Mouse (Mus musculus) stomach, embryonic 14.5 days (tissue): ENCODE measurements around the gene Ccdc96. TPM values are rescaled to one million over a fixed set of nuclear protein-coding genes. Genes with fewer than 3 reads are reported as not detected.

ENCODE experiments used
- ATAC-seq: fragments of 200-750 bp; cut with Nextera tagmentation; 2 replicates; pipeline ENCODE4 v1.8.0; 2017; ENCODE audit warnings: low read depth, moderate TSS enrichment; ENCODE audit not compliant: insufficient number of reproducible peaks, insufficient read depth, low FRiP score
- H3K27ac ChIP-seq: fragments of 300-500 bp; sonication (generic); 2 replicates; pipeline ENCODE4 v1.5.1; 2014; ENCODE audit warnings: mild to moderate bottlenecking, low read length, moderate library complexity, mixed read lengths
- H3K27me3 ChIP-seq: fragments of 300-500 bp; sonication (generic); 2 replicates; pipeline ENCODE4 v1.6.1; 2014; ENCODE audit warnings: low read length, control low read depth, mixed read lengths; ENCODE audit not compliant: control insufficient read depth, insufficient read depth
- H3K36me3 ChIP-seq: fragments of 300-500 bp; sonication (generic); 2 replicates; pipeline ENCODE4 v1.6.1; 2014; ENCODE audit warnings: mild to moderate bottlenecking, control low read depth, low read length, moderate library complexity, mixed read lengths; ENCODE audit not compliant: control insufficient read depth, insufficient read depth
- H3K4me1 ChIP-seq: fragments of 300-500 bp; sonication (generic); 2 replicates; pipeline ENCODE4 v1.6.1; 2014; ENCODE audit warnings: low read length, control low read depth, mixed read lengths; ENCODE audit not compliant: control insufficient read depth, insufficient read depth
- H3K4me2 ChIP-seq: fragments of 300-500 bp; sonication (generic); replicated peaks from 2 replicates; pipeline ENCODE4 v1.6.1; 2014; ENCODE audit warnings: low read depth, low read length, control low read depth
- H3K4me3 ChIP-seq: fragments of 300-500 bp; sonication (generic); 2 replicates; pipeline ENCODE4 v1.5.1; 2014; ENCODE audit warnings: low read depth, low read length, control low read depth
- H3K9ac ChIP-seq: fragments of 300-500 bp; sonication (generic); replicated peaks from 2 replicates; pipeline ENCODE4 v1.6.1; 2014; ENCODE audit warnings: low read depth, mild to moderate bottlenecking, control low read depth, low read length, moderate library complexity, mixed read lengths
- H3K9me3 ChIP-seq: fragments of 300-500 bp; sonication (generic); 2 replicates; pipeline ENCODE4 v1.6.1; 2016; ENCODE audit warnings: low read depth, low read length, control low read depth; ENCODE audit not compliant: control insufficient read depth
- WGBS: fragments of 180-500 bp; shearing (Covaris S2); extraction: QIAGEN DNeasy Blood & Tissue Kit; methylation state at CpG from one replicate; pipeline ENCODE4 v1.1.7; 2014; 5-methylcytosine and 5-hydroxymethylcytosine counted together
- polyA plus RNA-seq: library from polyadenylated mRNA; unstranded; fragments of >200 nt; fragmentation: Nextera tagmentation; extraction: Ambion mirVana; gene quantifications from 2 replicates; pipeline ENCODE4 v1.2.1, GENCODE M21; 2014

Gene Ccdc96
- polyA plus RNA-seq: 0.29 and 0.38 TPM in 2 replicates

DNA sequence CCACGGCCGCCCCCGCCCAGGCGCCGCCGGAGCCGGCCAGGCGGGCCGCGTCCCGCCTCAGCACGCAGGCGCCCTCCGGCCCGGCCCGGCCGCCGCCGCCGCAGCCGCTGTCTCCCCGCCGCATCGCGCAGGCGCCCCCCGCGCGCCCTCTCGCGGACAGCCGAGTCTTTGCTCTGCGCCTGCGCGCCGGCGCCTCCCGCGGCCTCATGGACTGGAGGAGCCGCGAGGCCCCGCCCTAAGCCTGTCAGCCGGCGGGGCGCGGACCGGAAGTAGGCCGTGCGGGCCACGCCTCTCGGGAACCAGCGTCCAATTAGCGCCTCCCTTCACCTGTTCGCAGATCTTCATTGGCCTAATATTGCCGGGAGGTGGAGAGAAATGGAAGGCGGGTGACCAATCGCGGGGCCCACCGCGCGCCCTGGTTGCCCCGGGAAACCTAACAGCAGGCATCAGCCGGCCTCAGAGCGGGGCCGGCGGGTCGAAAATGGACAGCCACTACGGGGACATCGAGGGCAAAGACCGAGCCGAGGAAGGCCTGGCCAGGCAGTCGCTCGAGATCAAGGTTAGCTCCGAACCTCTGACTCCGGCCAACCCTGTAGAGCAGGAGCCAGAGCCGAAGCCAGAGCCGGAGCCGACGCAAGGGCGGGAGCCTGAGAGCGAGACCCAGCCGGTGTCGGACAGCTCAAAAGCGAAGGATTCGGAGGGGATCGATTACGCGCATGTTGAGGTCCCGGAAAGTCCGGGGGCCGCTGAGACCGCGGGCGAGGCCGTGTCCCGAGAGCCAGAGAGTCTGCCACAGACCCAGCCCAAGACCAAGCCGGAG, at the start of gene Ccdc96, which contains the start of gene Tada2b:
Gene Ccdc96 (plus strand): TSS at position 418 of the 820 bp plus-strand sequence.
Gene Tada2b (minus strand): TSS at position 115 of the 820 bp plus-strand sequence.
- 0 out of 2 replicates have a peak, but pooled peaks cover 2% of the 10 kb centered on the region for H3K27me3 ChIP-seq
- no peaks in the 10 kb centered on the region for H3K9me3 ChIP-seq
- H3K36me3 ChIP-seq: no peaks in the 10 kb centered on the region
- 0 out of 2 replicates have a peak within 1 kb of the TSS, but pooled peaks have one; percentile 44 for H3K27ac ChIP-seq
- peak within 1 kb of the TSS; percentile 94 for H3K4me3 ChIP-seq
- WGBS: under 1% methylated on average over 94 of the region's 97 CpGs
- H3K4me2 ChIP-seq: peak within 1 kb of the TSS; percentile 95
- peak; percentile 97 for ATAC-seq
- peak within 1 kb of the TSS; percentile 87 for H3K9ac ChIP-seq
- peaks cover 10% of the 10 kb centered on the region; the same call in 1 of the 2 replicates for H3K4me1 ChIP-seq

DNA sequence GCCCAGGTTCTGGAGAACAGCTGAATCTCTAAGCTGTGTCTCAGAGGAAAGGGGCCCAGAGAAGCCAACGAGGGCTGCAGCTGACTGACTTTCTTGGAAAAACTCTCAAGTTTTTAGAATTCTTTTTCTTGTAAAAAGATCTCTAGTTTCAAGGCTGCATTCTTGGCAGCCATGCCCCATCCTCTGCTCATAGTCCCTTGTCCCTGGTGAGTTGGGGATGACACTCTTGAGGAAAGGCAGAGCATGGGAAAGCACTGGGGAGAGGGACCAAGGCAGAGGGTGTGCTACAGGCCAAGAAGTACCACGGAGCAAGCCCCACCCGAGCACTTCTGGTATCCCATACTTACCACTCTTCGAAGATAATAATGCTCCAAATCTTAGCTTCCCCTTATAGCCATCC, 47.5 kb upstream of the Ccdc96 start:
- H3K27me3 ChIP-seq: no peaks in the 10 kb centered on the region
- no peak for ATAC-seq
- H3K4me2 ChIP-seq: no peak overlapping the region
- no peak overlapping the region for H3K9ac ChIP-seq
- no peak overlapping the region for H3K4me3 ChIP-seq
- WGBS: 75% methylated on average over 4 of the region's 4 CpGs
- no peaks in the 10 kb centered on the region for H3K9me3 ChIP-seq
- no peaks in the 10 kb centered on the region for H3K4me1 ChIP-seq
- no peak overlapping the region for H3K27ac ChIP-seq
- no peaks in the 10 kb centered on the region for H3K36me3 ChIP-seq

DNA sequence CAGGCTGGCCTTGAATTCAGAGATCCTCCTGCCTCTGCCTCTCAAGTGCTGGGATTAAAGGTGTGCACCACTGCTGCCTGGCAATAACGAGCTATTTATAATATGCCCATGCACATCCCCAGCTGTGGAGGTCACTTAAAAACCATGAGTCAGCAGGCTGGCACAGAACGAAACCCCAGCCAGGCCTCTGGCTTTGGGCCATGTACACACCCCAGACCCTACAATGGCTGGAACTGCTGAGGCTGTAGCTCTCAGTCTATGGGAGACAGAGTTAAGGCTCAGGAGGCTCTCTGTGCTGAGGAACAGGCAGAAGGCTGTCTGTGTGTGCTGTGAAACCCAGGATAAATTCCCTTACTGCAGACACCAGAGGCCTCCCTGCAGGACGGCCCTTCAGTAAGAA, 43.6 kb upstream of the Ccdc96 start:
- H3K27me3 ChIP-seq: no peaks in the 10 kb centered on the region
- H3K9me3 ChIP-seq: no peaks in the 10 kb centered on the region
- no peaks in the 10 kb centered on the region for H3K4me1 ChIP-seq
- H3K4me3 ChIP-seq: no peak overlapping the region
- no peak overlapping the region for H3K27ac ChIP-seq
- ATAC-seq: no peak
- no peaks in the 10 kb centered on the region for H3K36me3 ChIP-seq
- no peak overlapping the region for H3K9ac ChIP-seq
- no peak overlapping the region for H3K4me2 ChIP-seq
- WGBS: 60% methylated on average over 3 of the region's 3 CpGs

DNA sequence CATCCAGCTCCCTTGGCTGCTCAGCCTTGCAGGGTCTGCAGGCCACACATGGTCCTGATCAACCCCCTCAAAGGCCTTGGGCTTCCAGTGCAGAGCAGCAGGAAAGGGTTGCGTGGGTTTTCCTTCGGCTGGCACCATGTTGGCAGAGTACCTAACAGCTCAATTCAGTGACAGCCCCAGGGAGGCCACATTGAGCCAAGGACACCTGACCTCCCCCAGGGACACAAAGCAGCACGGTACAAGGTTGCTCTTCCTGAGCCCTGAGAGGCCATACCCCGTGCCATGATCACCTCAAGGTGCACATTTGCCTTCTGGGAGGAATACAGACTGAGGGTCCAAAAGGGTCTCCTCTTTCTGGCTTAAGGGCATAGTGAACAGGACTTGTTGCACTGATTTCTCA, 39.8 kb upstream of the Ccdc96 start:
- H3K4me2 ChIP-seq: no peak overlapping the region
- no peak overlapping the region for H3K4me3 ChIP-seq
- no peak overlapping the region for H3K27ac ChIP-seq
- WGBS: 59% methylated on average over 4 of the region's 4 CpGs
- no peaks in the 10 kb centered on the region for H3K36me3 ChIP-seq
- H3K9ac ChIP-seq: no peak overlapping the region
- H3K9me3 ChIP-seq: no peaks in the 10 kb centered on the region
- no peak for ATAC-seq
- H3K4me1 ChIP-seq: no peaks in the 10 kb centered on the region
- no peaks in the 10 kb centered on the region for H3K27me3 ChIP-seq

DNA sequence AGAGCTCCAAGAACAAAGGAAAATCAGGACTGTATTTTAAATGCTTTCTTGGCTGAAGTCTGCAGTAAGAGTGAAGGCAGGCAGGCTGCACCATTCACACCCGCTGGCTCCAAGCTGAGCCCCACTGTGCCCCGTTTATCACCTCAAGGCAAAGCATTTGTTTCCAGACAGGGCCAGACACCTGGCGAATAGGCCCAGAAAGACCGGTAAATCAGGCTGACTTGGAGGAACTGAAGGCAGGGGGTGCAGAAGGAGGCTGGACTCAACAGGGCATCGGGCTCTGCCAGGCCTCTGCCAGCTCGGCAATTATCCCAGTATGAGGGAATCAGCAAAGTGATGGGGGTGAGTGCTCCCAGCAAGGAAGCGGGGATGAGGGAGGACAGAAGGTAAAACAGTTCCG, 39.4 kb upstream of the Ccdc96 start:
- no peak overlapping the region for H3K27ac ChIP-seq
- H3K9ac ChIP-seq: no peak overlapping the region

DNA sequence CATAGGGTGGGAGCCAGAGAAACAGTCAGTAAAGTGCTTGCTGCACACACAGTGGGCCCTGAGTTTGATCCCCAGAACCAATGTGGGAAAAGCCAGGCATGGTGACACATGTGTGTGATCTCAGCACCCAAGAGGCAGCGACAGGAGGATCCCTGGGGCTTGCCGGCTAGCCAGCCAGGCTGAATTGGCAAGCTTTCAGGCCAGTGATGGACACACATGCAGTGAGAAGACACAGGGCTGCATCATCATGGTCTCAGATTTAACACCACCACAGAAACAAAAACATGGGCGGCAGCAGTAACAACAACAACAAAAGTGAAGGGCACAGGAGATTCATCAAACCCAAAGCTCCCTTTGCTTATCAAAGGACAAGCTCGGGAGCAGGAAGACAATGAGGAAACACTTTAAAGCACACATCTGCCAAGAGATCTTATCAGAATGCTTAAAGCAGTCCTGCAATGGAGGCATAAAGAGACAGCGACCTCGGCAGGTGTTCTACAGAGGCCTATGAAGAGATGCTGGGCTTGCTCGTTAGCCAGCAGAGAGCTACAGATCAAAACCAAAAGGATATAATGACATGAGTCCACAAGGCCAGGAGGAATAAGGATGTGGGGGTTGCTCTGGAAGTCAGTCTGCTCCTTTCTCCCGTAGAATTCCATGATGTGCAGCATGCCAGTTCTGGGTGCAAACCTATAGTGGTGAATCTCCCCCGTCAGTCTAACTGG, 38.1 kb upstream of the Ccdc96 start:
- Histone ChIP-seq H3K9ac (no peak overlapping the region), H3K27ac (no peak overlapping the region), H3K4me3 (no peak overlapping the region), H3K4me2 (no peak overlapping the region), H3K9me3 (no peaks in the 10 kb centered on the region), H3K36me3 (no peaks in the 10 kb centered on the region), H3K27me3 (no peaks in the 10 kb centered on the region), H3K4me1 (no peaks in the 10 kb centered on the region)
- WGBS: 32% methylated on average over 9 of the region's 9 CpGs
- ATAC-seq: no peak

More for the DNA sequence above, 39.4 kb upstream of the Ccdc96 start:
- 26% methylated on average over 8 of the region's 8 CpGs for WGBS
- no peak overlapping the region for H3K4me2 ChIP-seq
- H3K4me3 ChIP-seq: no peak overlapping the region
- H3K27me3 ChIP-seq: no peaks in the 10 kb centered on the region
- no peaks in the 10 kb centered on the region for H3K36me3 ChIP-seq
- H3K4me1 ChIP-seq: no peaks in the 10 kb centered on the region
- H3K9me3 ChIP-seq: no peaks in the 10 kb centered on the region
- no peak for ATAC-seq

DNA sequence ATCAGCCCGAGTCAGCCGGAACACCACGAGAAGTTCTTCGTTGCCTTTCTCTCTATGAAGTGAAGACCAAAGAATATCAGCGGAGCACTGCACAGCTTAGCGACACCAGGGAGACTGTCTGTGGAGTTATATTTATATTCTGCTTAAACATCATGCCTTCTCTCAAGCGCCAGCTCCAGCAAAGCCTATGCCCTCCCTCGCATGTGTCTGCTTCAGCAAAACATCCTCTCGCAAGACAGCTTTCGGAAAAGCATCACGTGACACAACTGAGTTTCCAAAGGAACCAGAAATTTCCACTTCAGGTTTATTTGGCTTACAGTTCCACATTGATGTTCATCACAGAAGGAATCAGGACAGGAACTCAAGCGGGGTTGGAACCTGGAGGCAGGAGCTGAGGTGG, 36.5 kb upstream of the Ccdc96 start:
- no peak overlapping the region for H3K27ac ChIP-seq
- no peak overlapping the region for H3K9ac ChIP-seq
- H3K4me2 ChIP-seq: no peak overlapping the region
- ATAC-seq: no peak
- no peaks in the 10 kb centered on the region for H3K27me3 ChIP-seq
- H3K4me3 ChIP-seq: no peak overlapping the region
- H3K36me3 ChIP-seq: no peaks in the 10 kb centered on the region
- WGBS: 91% methylated on average over 12 of the region's 12 CpGs
- no peaks in the 10 kb centered on the region for H3K4me1 ChIP-seq
- no peaks in the 10 kb centered on the region for H3K9me3 ChIP-seq

DNA sequence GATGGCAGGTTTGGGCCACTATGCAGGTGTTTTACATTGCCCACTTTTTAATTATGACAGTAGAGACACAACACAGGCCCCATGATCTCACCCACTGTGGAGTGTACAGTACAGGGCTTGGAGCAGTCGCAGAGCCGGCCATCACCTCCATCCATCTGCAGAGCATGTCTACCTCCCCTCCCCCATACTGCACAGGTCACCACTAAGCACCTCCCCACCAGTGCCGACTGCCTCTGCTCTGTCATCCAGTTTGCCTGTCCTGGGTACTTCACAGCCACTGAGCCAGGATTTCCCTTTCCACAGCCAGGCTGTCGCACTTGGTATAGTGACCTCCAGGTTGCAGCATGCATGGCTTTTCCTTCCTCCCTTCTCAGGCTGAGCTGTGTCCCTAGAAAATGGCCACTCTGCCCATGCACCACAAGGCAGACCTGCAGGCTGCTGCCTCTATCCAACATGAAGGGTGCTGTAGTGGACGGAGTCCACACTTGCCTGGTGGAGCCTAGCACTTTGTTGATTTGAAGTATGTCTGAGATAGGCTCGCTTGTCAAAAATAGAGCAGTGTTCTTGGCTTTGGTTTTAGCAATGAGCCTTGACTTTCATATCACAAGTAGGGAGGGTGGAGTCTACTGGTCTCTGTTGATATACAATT, 34.6 kb upstream of the Ccdc96 start:
- Histone ChIP-seq H3K27ac (no peak overlapping the region), H3K36me3 (no peaks in the 10 kb centered on the region), H3K27me3 (no peaks in the 10 kb centered on the region), H3K9ac (no peak overlapping the region), H3K4me1 (no peaks in the 10 kb centered on the region), H3K4me3 (no peak overlapping the region), H3K4me2 (no peak overlapping the region), H3K9me3 (no peaks in the 10 kb centered on the region)
- ATAC-seq: no peak
- WGBS: 56% methylated on average over 6 of the region's 6 CpGs
